Mouse (Mus musculus) liver, embryonic 13.5 days (tissue): ENCODE results near the gene Ammecr1. TPM values are rescaled to one million over a fixed set of nuclear protein-coding genes. Genes with fewer than 3 reads are reported as not detected.

Experiments used
- ATAC-seq: fragments of 200-750 bp; cut with Nextera tagmentation; 2 replicates; pipeline ENCODE4 v1.8.0; 2017; ENCODE audit warnings: low read depth, mild to moderate bottlenecking, moderate number of reproducible peaks, moderate library complexity
- DNase-seq: peaks from one replicate; pipeline ENCODE4 v3.0.0; 2022
- H3K27ac ChIP-seq: fragments of 300-500 bp; sonication (generic); 2 replicates; pipeline ENCODE4 v1.5.1; 2015; ENCODE audit warnings: moderate library complexity, mild to moderate bottlenecking, inconsistent platforms
- H3K27me3 ChIP-seq: fragments of 300-500 bp; sonication (generic); 2 replicates; pipeline ENCODE4 v1.6.1; 2015; ENCODE audit warnings: mild to moderate bottlenecking, inconsistent platforms
- H3K36me3 ChIP-seq: fragments of 300-500 bp; sonication (generic); 2 replicates; pipeline ENCODE4 v1.6.1; 2015; ENCODE audit warnings: mild to moderate bottlenecking, inconsistent platforms
- H3K4me1 ChIP-seq: fragments of 300-500 bp; sonication (generic); replicated peaks from 2 replicates; pipeline ENCODE4 v1.6.1; 2015; ENCODE audit warnings: inconsistent platforms
- H3K4me2 ChIP-seq: fragments of 300-500 bp; sonication (generic); 2 replicates; pipeline ENCODE4 v1.6.1; 2015; ENCODE audit warnings: inconsistent platforms, mild to moderate bottlenecking, moderate library complexity
- H3K4me3 ChIP-seq: fragments of 300-500 bp; sonication (generic); replicated peaks from 2 replicates; pipeline ENCODE4 v1.5.1; 2015; ENCODE audit warnings: mild to moderate bottlenecking, inconsistent platforms
- H3K9ac ChIP-seq: fragments of 300-500 bp; sonication (generic); 2 replicates; pipeline ENCODE4 v1.6.1; 2015; ENCODE audit warnings: mild to moderate bottlenecking, inconsistent platforms
- H3K9me3 ChIP-seq: fragments of 300-500 bp; sonication (generic); replicated peaks from 2 replicates; pipeline ENCODE4 v1.6.1; 2016; ENCODE audit warnings: inconsistent platforms
- WGBS: fragments of 180-500 bp; shearing (Covaris S2); methylation state at CpG from one replicate; pipeline ENCODE4 v1.1.7; 2015; ENCODE audit not compliant: insufficient replicate concordance; 5-methylcytosine and 5-hydroxymethylcytosine counted together
- polyA plus RNA-seq: library from polyadenylated mRNA; unstranded; fragments of >200 nt; fragmentation: Nextera tagmentation; extraction: Ambion mirVana; gene quantifications from 2 replicates; pipeline ENCODE4 v1.2.1, GENCODE M21; 2015

Ammecr1 gene
- polyA plus RNA-seq, 1 experiment from 2014 or later = 16.6 TPM

GRCm38 (mm10) chrX:142914208-142914607 is 52.3 kb downstream of the Ammecr1 start:
- Histone ChIP-seq H3K4me3 (no peak overlapping the region), H3K36me3 (no peaks in the 10 kb centered on the region), H3K4me2 (no peak overlapping the region), H3K27ac (no peak overlapping the region), H3K9ac (no peak overlapping the region), H3K9me3 (no peaks in the 10 kb centered on the region), H3K27me3 (no peaks in the 10 kb centered on the region), H3K4me1 (0 out of 2 replicates have a peak, but pooled peaks cover 3% of the 10 kb centered on the region)
- ATAC-seq (no peak), DNase-seq (no peak)

GRCm38 (mm10) chrX:142903854-142904253 is 62.7 kb downstream of the Ammecr1 start:
- ATAC-seq (no peak), DNase-seq (no peak)
- WGBS = 62% methylated on average over 8 of the region's 8 CpGs
- Histone ChIP-seq H3K4me3 (no peak overlapping the region), H3K36me3 (no peaks in the 10 kb centered on the region), H3K4me2 (no peak overlapping the region), H3K9ac (no peak overlapping the region), H3K9me3 (no peaks in the 10 kb centered on the region), H3K27ac (no peak overlapping the region), H3K27me3 (no peaks in the 10 kb centered on the region), H3K4me1 (no peaks in the 10 kb centered on the region)

GRCm38 (mm10) chrX:142902599-142902998 is 63.9 kb downstream of the Ammecr1 start:
- no peaks in the 10 kb centered on the region for H3K4me1 ChIP-seq
- no peak for ATAC-seq
- no peaks in the 10 kb centered on the region for H3K27me3 ChIP-seq
- H3K4me3 ChIP-seq = no peak overlapping the region
- no peaks in the 10 kb centered on the region for H3K36me3 ChIP-seq
- DNase-seq = no peak
- H3K27ac ChIP-seq = no peak overlapping the region
- no peak overlapping the region for H3K4me2 ChIP-seq
- WGBS = 66% methylated on average over 2 of the region's 2 CpGs
- no peak overlapping the region for H3K9ac ChIP-seq
- no peaks in the 10 kb centered on the region for H3K9me3 ChIP-seq

GRCm38 (mm10) chrX:142901915-142902314 is 64.6 kb downstream of the Ammecr1 start:
- Histone ChIP-seq H3K27me3 (no peaks in the 10 kb centered on the region), H3K9ac (no peak overlapping the region), H3K36me3 (no peaks in the 10 kb centered on the region), H3K9me3 (no peaks in the 10 kb centered on the region), H3K4me3 (no peak overlapping the region), H3K27ac (no peak overlapping the region), H3K4me1 (no peaks in the 10 kb centered on the region), H3K4me2 (no peak overlapping the region)
- ATAC-seq = no peak
- 79% methylated on average over 4 of the region's 4 CpGs for WGBS
- DNase-seq = no peak

GRCm38 (mm10) chrX:142898295-142898887 is 68.1 kb downstream of the Ammecr1 start:
- Histone ChIP-seq H3K9ac (no peak overlapping the region), H3K4me2 (no peak overlapping the region), H3K4me1 (no peaks in the 10 kb centered on the region), H3K27me3 (no peaks in the 10 kb centered on the region), H3K36me3 (no peaks in the 10 kb centered on the region), H3K9me3 (no peaks in the 10 kb centered on the region), H3K4me3 (no peak overlapping the region), H3K27ac (no peak overlapping the region)
- DNase-seq (no peak), ATAC-seq (no peak)
- WGBS = 69% methylated on average over 9 of the region's 9 CpGs

GRCm38 (mm10) chrX:142897477-142898000 is 69.0 kb downstream of the Ammecr1 start:
- Histone ChIP-seq H3K36me3 (no peaks in the 10 kb centered on the region), H3K27me3 (no peaks in the 10 kb centered on the region), H3K27ac (no peak overlapping the region), H3K4me3 (no peak overlapping the region), H3K9ac (no peak overlapping the region), H3K4me1 (no peaks in the 10 kb centered on the region), H3K9me3 (no peaks in the 10 kb centered on the region), H3K4me2 (no peak overlapping the region)
- 82% methylated on average over 6 of the region's 6 CpGs for WGBS
- DNase-seq = no peak
- no peak for ATAC-seq

- Histone ChIP-seq H3K27me3 (no peaks in the 10 kb centered on the region), H3K27ac (no peak overlapping the region), H3K9me3 (no peaks in the 10 kb centered on the region), H3K4me1 (no peaks in the 10 kb centered on the region), H3K36me3 (no peaks in the 10 kb centered on the region), H3K4me2 (no peak overlapping the region), H3K9ac (no peak overlapping the region), H3K4me3 (no peak overlapping the region)
- 80% methylated on average over 2 of the region's 2 CpGs for WGBS
- DNase-seq (no peak), ATAC-seq (no peak)
These were observed 71.2 kb downstream of the Ammecr1 start for GRCm38 (mm10) chrX:142895316-142895715.

GRCm38 (mm10) chrX:142885962-142886361 is 80.6 kb downstream of the Ammecr1 start:
- Histone ChIP-seq H3K9ac (no peak overlapping the region), H3K27ac (no peak overlapping the region), H3K36me3 (no peaks in the 10 kb centered on the region), H3K4me3 (no peak overlapping the region), H3K27me3 (no peaks in the 10 kb centered on the region), H3K9me3 (no peaks in the 10 kb centered on the region), H3K4me2 (no peak overlapping the region), H3K4me1 (no peaks in the 10 kb centered on the region)
- DNase-seq (no peak), ATAC-seq (no peak)
- WGBS = 76% methylated on average over 7 of the region's 7 CpGs

- no peaks in the 10 kb centered on the region for H3K36me3 ChIP-seq
- no peak overlapping the region for H3K4me2 ChIP-seq
- WGBS = 62% methylated on average over 4 of the region's 4 CpGs
- H3K27me3 ChIP-seq = no peaks in the 10 kb centered on the region
- no peaks in the 10 kb centered on the region for H3K4me1 ChIP-seq
- no peak overlapping the region for H3K4me3 ChIP-seq
- no peaks in the 10 kb centered on the region for H3K9me3 ChIP-seq
- ATAC-seq (no peak), DNase-seq (no peak)
- H3K9ac ChIP-seq = no peak overlapping the region
- H3K27ac ChIP-seq = no peak overlapping the region
These were observed 82.9 kb downstream of the Ammecr1 start for GRCm38 (mm10) chrX:142883593-142883992.

- DNase-seq = no peak
- Histone ChIP-seq H3K4me1 (no peaks in the 10 kb centered on the region), H3K9me3 (no peaks in the 10 kb centered on the region), H3K27ac (no peak overlapping the region), H3K27me3 (no peaks in the 10 kb centered on the region), H3K36me3 (no peaks in the 10 kb centered on the region), H3K4me3 (no peak overlapping the region), H3K4me2 (no peak overlapping the region), H3K9ac (no peak overlapping the region)
- no peak for ATAC-seq
- WGBS = 68% methylated on average over 5 of the region's 5 CpGs
These were observed 84.3 kb downstream of the Ammecr1 start for GRCm38 (mm10) chrX:142882255-142882654.

- DNase-seq (no peak), ATAC-seq (no peak)
- no peaks in the 10 kb centered on the region for H3K9me3 ChIP-seq
- no peak overlapping the region for H3K4me2 ChIP-seq
- 81% methylated on average over 2 of the region's 2 CpGs for WGBS
- H3K4me1 ChIP-seq = no peaks in the 10 kb centered on the region
- H3K9ac ChIP-seq = no peak overlapping the region
- no peak overlapping the region for H3K27ac ChIP-seq
- no peaks in the 10 kb centered on the region for H3K27me3 ChIP-seq
- H3K4me3 ChIP-seq = no peak overlapping the region
- H3K36me3 ChIP-seq = no peaks in the 10 kb centered on the region
These were observed 96.7 kb downstream of the Ammecr1 start for GRCm38 (mm10) chrX:142869844-142870243.

GRCm38 (mm10) chrX:142848032-142848431 is 118.5 kb downstream of the Ammecr1 start:
- DNase-seq (no peak), ATAC-seq (no peak)
- H3K4me2 ChIP-seq = no peak overlapping the region
- 80% methylated on average over 9 of the region's 9 CpGs for WGBS
- H3K4me3 ChIP-seq = no peak overlapping the region
- no peaks in the 10 kb centered on the region; the same call in 1 of the 2 replicates for H3K36me3 ChIP-seq
- H3K27ac ChIP-seq = no peak overlapping the region
- no peaks in the 10 kb centered on the region for H3K4me1 ChIP-seq
- no peak overlapping the region for H3K9ac ChIP-seq
- H3K9me3 ChIP-seq = no peaks in the 10 kb centered on the region
- no peaks in the 10 kb centered on the region for H3K27me3 ChIP-seq
